Mouse (Mus musculus): Measurements from ENCODE around the gene Cx3cl1. TPM values are rescaled to one million over a fixed set of nuclear protein-coding genes. Genes with fewer than 3 reads are reported as not detected.

Gene Cx3cl1
- polyA plus RNA-seq, 2 experiments, result 8.6 to 10.5 TPM

DNA sequence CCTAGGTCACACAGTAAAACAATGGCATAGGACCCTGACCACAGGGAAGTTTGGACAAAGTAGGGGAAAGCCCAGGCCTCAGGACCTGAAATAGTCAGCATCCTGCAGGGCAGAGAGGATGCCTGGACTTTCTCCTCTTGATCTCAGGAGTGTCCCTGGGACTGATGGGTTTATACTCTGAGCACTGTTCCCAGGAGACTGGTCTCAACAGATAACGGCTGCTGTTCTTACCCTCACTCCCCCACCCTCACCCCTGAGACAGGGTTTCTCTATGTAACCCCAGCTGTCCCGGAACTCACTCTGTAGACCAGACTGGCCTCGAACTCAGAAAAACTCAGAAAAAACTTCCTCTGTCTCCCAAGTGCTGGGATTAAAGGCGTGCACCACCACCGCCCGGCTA is 36.6 kb downstream of the Cx3cl1 start:
- no peak for ATAC-seq (ENCODE audit: low FRiP score, low read depth)
- Histone ChIP-seq H3K4me2 (replicated peaks; ENCODE audit: low read depth, low read length, severe bottlenecking) (no peak overlapping the region), H3K27ac (replicated peaks; ENCODE audit: low read depth, low read length) (no peak overlapping the region), H3K4me1 (ENCODE audit: control insufficient read depth, insufficient read depth, low read length) (no peaks in the 10 kb centered on the region; the same call in 1 of the 2 replicates), H3K36me3 (ENCODE audit: control insufficient read depth, insufficient read depth, low read length) (no peaks in the 10 kb centered on the region), H3K9ac (ENCODE audit: low read depth, low read length, severe bottlenecking) (no peak overlapping the region), H3K27me3 (ENCODE audit: control insufficient read depth, insufficient read depth, low read length) (no peaks in the 10 kb centered on the region), H3K9me3 (ENCODE audit: control insufficient read depth, low read length) (no peaks in the 10 kb centered on the region), H3K4me3 (replicated peaks; ENCODE audit: low read length) (no peak overlapping the region)
- TF ChIP-seq POLR2A (IDR thresholded peaks at IDR 0.05; ENCODE audit: borderline replicate concordance, extremely low read depth, insufficient read depth, insufficient read length), result no peak
- no peak for DNase-seq (ENCODE audit: low spot score)
- WGBS, result 75% methylated on average over 6 of the region's 6 CpGs

DNA sequence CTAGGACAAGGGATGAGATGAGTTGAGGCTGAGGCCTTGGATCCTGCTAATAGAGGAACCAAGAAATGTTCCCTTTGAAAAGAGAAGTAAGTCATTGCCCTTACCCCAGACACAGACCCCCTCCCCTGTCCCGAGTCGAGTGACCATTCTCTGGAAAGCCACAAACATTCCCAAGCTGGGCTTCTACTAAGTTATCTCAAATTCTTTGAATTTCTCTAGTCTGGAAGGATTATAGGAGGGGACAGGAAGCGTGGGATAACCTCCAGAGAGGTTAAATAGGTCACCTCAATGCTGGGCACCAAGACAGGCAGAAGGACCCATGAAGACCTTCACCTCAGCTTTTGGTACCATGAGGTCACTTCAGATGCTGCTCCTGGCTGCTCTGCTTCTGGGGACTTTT is 38.3 kb downstream of the Cx3cl1 start, which contains the start of gene Ccl17:
Ccl17 (plus strand) TSS at position 301 of the 400 bp plus-strand sequence.
- no peak within 1 kb of the TSS for H3K9ac ChIP-seq (ENCODE audit: low read depth, low read length, severe bottlenecking)
- no peak for TF ChIP-seq POLR2A (IDR thresholded peaks at IDR 0.05; ENCODE audit: borderline replicate concordance, extremely low read depth, insufficient read depth, insufficient read length)
- H3K9me3 ChIP-seq (ENCODE audit: control insufficient read depth, low read length), result no peaks in the 10 kb centered on the region
- 64% methylated on average over 3 of the region's 3 CpGs for WGBS
- no peaks in the 10 kb centered on the region; the same call in 1 of the 2 replicates for H3K4me1 ChIP-seq (ENCODE audit: control insufficient read depth, insufficient read depth, low read length)
- H3K36me3 ChIP-seq (ENCODE audit: control insufficient read depth, insufficient read depth, low read length), result no peaks in the 10 kb centered on the region
- no peak for DNase-seq (ENCODE audit: low spot score)
- ATAC-seq (ENCODE audit: low FRiP score, low read depth), result no peak
- no peak within 1 kb of the TSS for H3K4me3 ChIP-seq (replicated peaks; ENCODE audit: low read length)
- H3K4me2 ChIP-seq (replicated peaks; ENCODE audit: low read depth, low read length, severe bottlenecking), result no peak within 1 kb of the TSS
- no peaks in the 10 kb centered on the region for H3K27me3 ChIP-seq (ENCODE audit: control insufficient read depth, insufficient read depth, low read length)
- no peak within 1 kb of the TSS for H3K27ac ChIP-seq (replicated peaks; ENCODE audit: low read depth, low read length)

DNA sequence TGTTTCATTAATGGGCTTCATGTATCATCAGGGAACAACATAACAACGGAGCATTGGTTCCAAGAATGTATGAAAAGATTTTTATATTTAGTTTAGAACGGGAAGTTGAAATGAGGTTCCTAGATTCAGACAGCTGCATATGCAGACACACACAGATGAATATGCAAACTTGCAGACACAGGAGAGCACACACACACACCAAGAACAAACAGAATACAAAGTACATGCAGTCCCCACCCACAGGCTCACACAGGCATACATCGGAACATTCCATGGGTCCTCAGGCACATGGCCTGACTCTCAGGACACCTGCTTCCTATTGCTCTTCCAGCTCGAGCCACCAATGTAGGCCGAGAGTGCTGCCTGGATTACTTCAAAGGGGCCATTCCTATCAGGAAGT is 39.0 kb downstream of the Cx3cl1 start:
- H3K4me3 ChIP-seq (replicated peaks; ENCODE audit: low read length), result no peak overlapping the region
- H3K9ac ChIP-seq (ENCODE audit: low read depth, low read length, severe bottlenecking), result no peak overlapping the region
- DNase-seq (ENCODE audit: low spot score), result no peak
- TF ChIP-seq POLR2A (IDR thresholded peaks at IDR 0.05; ENCODE audit: borderline replicate concordance, extremely low read depth, insufficient read depth, insufficient read length), result no peak
- H3K4me2 ChIP-seq (replicated peaks; ENCODE audit: low read depth, low read length, severe bottlenecking), result no peak overlapping the region
- no peaks in the 10 kb centered on the region for H3K36me3 ChIP-seq (ENCODE audit: control insufficient read depth, insufficient read depth, low read length)
- H3K27me3 ChIP-seq (ENCODE audit: control insufficient read depth, insufficient read depth, low read length), result no peaks in the 10 kb centered on the region
- no peaks in the 10 kb centered on the region for H3K9me3 ChIP-seq (ENCODE audit: control insufficient read depth, low read length)
- no peak for ATAC-seq (ENCODE audit: low FRiP score, low read depth)
- H3K4me1 ChIP-seq (ENCODE audit: control insufficient read depth, insufficient read depth, low read length), result no peaks in the 10 kb centered on the region; the same call in 1 of the 2 replicates
- no peak overlapping the region for H3K27ac ChIP-seq (replicated peaks; ENCODE audit: low read depth, low read length)
- 70% methylated on average over 5 of the region's 5 CpGs for WGBS

DNA sequence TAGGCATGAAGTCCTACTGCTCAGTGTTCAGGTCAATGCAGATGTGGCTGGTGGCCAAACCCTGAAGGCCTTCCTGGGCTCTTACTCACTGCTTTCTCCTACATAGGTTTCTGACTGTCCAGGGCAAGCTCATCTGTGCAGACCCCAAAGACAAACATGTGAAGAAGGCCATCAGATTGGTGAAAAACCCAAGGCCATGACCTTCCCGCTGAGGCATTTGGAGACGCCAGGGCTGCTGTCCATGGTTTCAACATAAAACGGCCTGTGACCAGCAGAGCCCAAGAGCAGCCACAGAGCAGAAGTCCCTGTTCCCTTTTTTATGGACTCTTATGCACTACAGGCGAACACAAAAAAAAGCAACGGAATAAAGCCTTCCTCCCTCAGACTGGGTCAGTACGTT is 39.8 kb downstream of the Cx3cl1 start:
- no peak for ATAC-seq (ENCODE audit: low FRiP score, low read depth)
- Histone ChIP-seq H3K4me3 (replicated peaks; ENCODE audit: low read length) (no peak overlapping the region), H3K27me3 (ENCODE audit: control insufficient read depth, insufficient read depth, low read length) (no peaks in the 10 kb centered on the region), H3K9me3 (ENCODE audit: control insufficient read depth, low read length) (no peaks in the 10 kb centered on the region), H3K36me3 (ENCODE audit: control insufficient read depth, insufficient read depth, low read length) (no peaks in the 10 kb centered on the region), H3K4me2 (replicated peaks; ENCODE audit: low read depth, low read length, severe bottlenecking) (no peak overlapping the region), H3K9ac (ENCODE audit: low read depth, low read length, severe bottlenecking) (no peak overlapping the region), H3K27ac (replicated peaks; ENCODE audit: low read depth, low read length) (no peak overlapping the region), H3K4me1 (ENCODE audit: control insufficient read depth, insufficient read depth, low read length) (no peaks in the 10 kb centered on the region; the same call in 1 of the 2 replicates)
- DNase-seq (ENCODE audit: low spot score), result no peak
- no peak for TF ChIP-seq POLR2A (IDR thresholded peaks at IDR 0.05; ENCODE audit: borderline replicate concordance, extremely low read depth, insufficient read depth, insufficient read length)
- 74% methylated on average over 6 of the region's 6 CpGs for WGBS

DNA sequence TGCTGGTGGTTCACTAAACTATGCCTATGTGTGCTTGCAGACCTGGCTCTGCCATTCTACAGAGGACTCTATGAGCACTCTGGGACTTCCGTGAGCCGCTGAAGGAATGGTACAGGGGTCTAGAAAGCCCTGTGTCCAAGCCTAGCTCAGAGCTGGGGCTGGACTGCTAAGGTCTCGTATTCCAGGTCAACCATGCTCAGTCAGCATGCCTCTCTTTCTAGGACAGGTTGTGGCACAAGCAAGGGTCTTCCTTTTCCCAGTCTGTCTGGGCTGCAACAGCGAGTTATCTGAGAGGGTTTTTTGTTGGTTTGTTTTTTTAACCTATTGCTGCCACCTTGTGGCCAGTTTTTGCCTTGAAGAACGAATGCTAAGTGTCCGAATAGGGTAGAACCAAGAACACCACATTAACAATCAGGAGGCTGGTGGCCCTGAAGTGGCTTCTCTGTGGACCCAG is 40.9 kb downstream of the Cx3cl1 start:
- TF ChIP-seq POLR2A (IDR thresholded peaks at IDR 0.05; ENCODE audit: borderline replicate concordance, extremely low read depth, insufficient read depth, insufficient read length), result no peak
- ATAC-seq (ENCODE audit: low FRiP score, low read depth) (peak; percentile 88), DNase-seq (ENCODE audit: low spot score) (peak; percentile 84)
- 31% methylated on average over 6 of the region's 6 CpGs for WGBS
- H3K4me3 ChIP-seq (replicated peaks; ENCODE audit: low read length), result no peak overlapping the region
- no peaks in the 10 kb centered on the region for H3K27me3 ChIP-seq (ENCODE audit: control insufficient read depth, insufficient read depth, low read length)
- no peak overlapping the region for H3K9ac ChIP-seq (ENCODE audit: low read depth, low read length, severe bottlenecking)
- H3K27ac ChIP-seq (replicated peaks; ENCODE audit: low read depth, low read length), result no peak overlapping the region
- no peaks in the 10 kb centered on the region for H3K36me3 ChIP-seq (ENCODE audit: control insufficient read depth, insufficient read depth, low read length)
- H3K9me3 ChIP-seq (ENCODE audit: control insufficient read depth, low read length), result no peaks in the 10 kb centered on the region
- 0 out of 2 replicates have a peak overlapping the region, but pooled peaks have one; percentile 10 for H3K4me2 ChIP-seq (replicated peaks; ENCODE audit: low read depth, low read length, severe bottlenecking)
- no peaks in the 10 kb centered on the region; the same call in 1 of the 2 replicates for H3K4me1 ChIP-seq (ENCODE audit: control insufficient read depth, insufficient read depth, low read length)
